Mouse (Mus musculus) hindbrain, embryonic 13.5 days (tissue): ENCODE data around the gene Grid1. TPM values are rescaled to one million over a fixed set of nuclear protein-coding genes. Genes with fewer than 3 reads are reported as not detected.

Experiments
- ATAC-seq: fragments of 200-750 bp; cut with Nextera tagmentation; 2 replicates; pipeline ENCODE4 v1.8.0; 2017; ENCODE audit warnings: moderate TSS enrichment; ENCODE audit not compliant: low FRiP score
- H3K27ac ChIP-seq: fragments of 300-500 bp; sonication (generic); 2 replicates; pipeline ENCODE4 v1.5.1; 2015; ENCODE audit warnings: inconsistent platforms, mild to moderate bottlenecking, moderate library complexity
- H3K27me3 ChIP-seq: fragments of 300-500 bp; sonication (generic); 2 replicates; pipeline ENCODE4 v1.6.1; 2015; ENCODE audit warnings: mild to moderate bottlenecking, inconsistent platforms
- H3K36me3 ChIP-seq: fragments of 300-500 bp; sonication (generic); 2 replicates; pipeline ENCODE4 v1.6.1; 2015; ENCODE audit warnings: mild to moderate bottlenecking, inconsistent platforms
- H3K4me1 ChIP-seq: fragments of 300-500 bp; sonication (generic); replicated peaks from 2 replicates; pipeline ENCODE4 v1.6.1; 2015; ENCODE audit warnings: inconsistent platforms
- H3K4me2 ChIP-seq: fragments of 300-500 bp; sonication (generic); 2 replicates; pipeline ENCODE4 v1.6.1; 2015; ENCODE audit warnings: inconsistent platforms, mild to moderate bottlenecking, moderate library complexity
- H3K4me3 ChIP-seq: fragments of 300-500 bp; sonication (generic); 2 replicates; pipeline ENCODE4 v1.5.1; 2015; ENCODE audit warnings: mild to moderate bottlenecking, inconsistent platforms
- H3K9ac ChIP-seq: fragments of 300-500 bp; sonication (generic); 2 replicates; pipeline ENCODE4 v1.6.1; 2015; ENCODE audit warnings: mild to moderate bottlenecking, inconsistent platforms
- H3K9me3 ChIP-seq: fragments of 300-500 bp; sonication (generic); 2 replicates; pipeline ENCODE4 v1.6.1; 2016; ENCODE audit warnings: inconsistent platforms
- WGBS: fragments of 180-500 bp; shearing (Covaris S2); methylation state at CpG from one replicate; pipeline ENCODE4 v1.1.7; 2015; 5-methylcytosine and 5-hydroxymethylcytosine counted together
- polyA plus RNA-seq: library from polyadenylated mRNA; unstranded; fragments of >200 nt; fragmentation: Nextera tagmentation; extraction: Ambion mirVana; gene quantifications from 2 replicates; pipeline ENCODE4 v1.2.1, GENCODE M21; 2015

The Grid1 gene
- polyA plus RNA-seq, 1 experiment from 2014 or later, result 3.5 TPM

DNA sequence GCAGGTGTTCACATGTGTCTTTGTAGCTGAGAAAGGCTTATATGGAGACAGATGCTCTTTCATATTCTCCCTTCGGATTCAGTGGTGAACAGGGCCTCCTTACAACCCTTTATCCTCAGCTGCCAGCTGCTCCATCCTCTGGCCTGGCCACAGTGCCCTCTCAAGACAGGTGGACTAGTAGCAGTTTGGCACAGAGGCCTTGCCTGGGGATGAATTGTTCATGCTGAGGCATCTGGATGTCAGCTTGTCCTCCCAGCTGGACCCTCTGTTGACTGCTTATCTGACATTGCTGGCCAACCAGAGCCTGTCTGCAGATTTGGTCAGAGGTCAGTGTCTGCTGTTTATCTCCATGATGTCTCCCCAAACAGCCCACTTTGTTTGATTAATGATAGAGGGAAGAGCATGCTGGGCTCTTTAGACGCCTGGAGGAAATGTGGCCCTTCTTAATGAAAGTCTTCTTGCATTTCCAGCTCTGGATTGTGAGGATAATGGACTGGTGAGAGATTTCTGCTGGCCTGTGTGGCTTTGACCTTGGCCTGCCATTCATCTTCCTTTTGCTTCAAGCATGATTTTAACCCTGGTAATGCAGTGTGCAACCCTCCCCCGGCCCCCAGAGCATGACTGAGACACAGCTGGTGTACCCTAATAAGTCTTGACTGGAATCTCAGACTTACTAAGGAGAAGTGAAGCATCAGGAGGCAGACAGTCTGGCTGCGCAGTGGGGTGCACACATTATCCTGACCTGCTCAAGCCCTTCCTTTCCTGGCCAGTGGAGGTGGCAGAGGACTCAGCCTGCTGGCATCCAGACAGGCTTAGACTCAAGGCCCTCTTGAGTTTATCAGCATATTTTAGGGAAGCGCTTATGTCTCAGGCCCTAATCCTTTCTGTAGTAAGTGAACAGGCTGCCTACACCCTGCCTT, 493.7 kb downstream of the Grid1 start:
- H3K4me3 ChIP-seq, result no peak overlapping the region
- ATAC-seq, result no peak
- 0 out of 2 replicates have a peak overlapping the region, but pooled peaks have one; percentile 13 for H3K27ac ChIP-seq
- H3K9me3 ChIP-seq, result no peaks in the 10 kb centered on the region
- no peaks in the 10 kb centered on the region for H3K27me3 ChIP-seq
- H3K4me1 ChIP-seq, result 0 out of 2 replicates have a peak, but pooled peaks cover 5% of the 10 kb centered on the region
- no peaks in the 10 kb centered on the region for H3K36me3 ChIP-seq
- no peak overlapping the region for H3K9ac ChIP-seq
- no peak overlapping the region for H3K4me2 ChIP-seq
- WGBS, result 63% methylated on average over 5 of the region's 5 CpGs

DNA sequence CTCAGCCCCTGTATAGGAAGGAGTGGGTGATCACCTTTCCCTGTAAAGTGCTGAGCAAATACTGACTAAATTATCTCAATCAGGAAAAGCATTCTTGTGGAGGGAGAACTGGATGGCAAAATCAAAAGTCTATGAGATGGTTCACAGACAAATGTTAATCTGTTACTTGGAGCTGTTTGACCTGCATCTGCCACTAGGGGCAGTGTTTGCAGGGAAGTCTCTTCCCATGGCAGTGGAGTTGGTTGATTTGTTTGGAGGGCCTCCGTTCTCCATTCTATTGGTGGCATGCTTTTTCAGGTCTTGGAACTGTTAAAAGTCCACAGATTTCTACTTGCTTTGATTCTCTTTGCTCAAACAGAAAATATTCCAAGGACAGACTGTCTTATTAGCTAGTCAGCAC, 506.4 kb downstream of the Grid1 start:
- Histone ChIP-seq H3K9me3 (no peaks in the 10 kb centered on the region), H3K9ac (no peak overlapping the region), H3K4me2 (no peak overlapping the region), H3K36me3 (peaks cover 6% of the 10 kb centered on the region; the same call in 1 of the 2 replicates), H3K27me3 (no peaks in the 10 kb centered on the region), H3K4me3 (no peak overlapping the region), H3K27ac (no peak overlapping the region), H3K4me1 (no peaks in the 10 kb centered on the region)
- ATAC-seq, result no peak
- 57% methylated on average over 1 of the region's 1 CpGs for WGBS

DNA sequence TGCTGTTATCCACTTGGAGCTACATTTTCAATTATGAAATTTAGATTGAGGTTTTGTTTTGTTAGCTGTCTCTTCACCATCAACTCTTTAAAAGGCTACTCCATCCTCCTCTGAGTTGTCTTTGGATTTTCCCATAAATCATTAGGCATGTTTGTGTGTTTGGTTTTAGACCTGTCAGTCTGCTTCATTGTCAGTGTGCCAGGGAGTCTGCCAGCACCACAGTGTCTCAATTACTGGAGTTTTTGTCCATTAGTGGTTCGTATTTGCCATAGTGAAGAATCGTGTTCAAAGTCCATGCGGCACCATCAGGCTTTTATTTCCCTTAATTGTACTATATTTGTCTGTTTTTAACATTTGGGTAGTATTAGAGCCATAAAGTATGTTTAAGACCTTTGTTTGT, 516.7 kb downstream of the Grid1 start:
- H3K4me3 ChIP-seq, result no peak overlapping the region
- no peaks in the 10 kb centered on the region for H3K36me3 ChIP-seq
- 79% methylated on average over 3 of the region's 3 CpGs for WGBS
- no peak overlapping the region for H3K27ac ChIP-seq
- H3K27me3 ChIP-seq, result no peaks in the 10 kb centered on the region
- no peaks in the 10 kb centered on the region for H3K9me3 ChIP-seq
- no peak overlapping the region for H3K9ac ChIP-seq
- H3K4me1 ChIP-seq, result no peaks in the 10 kb centered on the region
- no peak for ATAC-seq
- H3K4me2 ChIP-seq, result no peak overlapping the region

DNA sequence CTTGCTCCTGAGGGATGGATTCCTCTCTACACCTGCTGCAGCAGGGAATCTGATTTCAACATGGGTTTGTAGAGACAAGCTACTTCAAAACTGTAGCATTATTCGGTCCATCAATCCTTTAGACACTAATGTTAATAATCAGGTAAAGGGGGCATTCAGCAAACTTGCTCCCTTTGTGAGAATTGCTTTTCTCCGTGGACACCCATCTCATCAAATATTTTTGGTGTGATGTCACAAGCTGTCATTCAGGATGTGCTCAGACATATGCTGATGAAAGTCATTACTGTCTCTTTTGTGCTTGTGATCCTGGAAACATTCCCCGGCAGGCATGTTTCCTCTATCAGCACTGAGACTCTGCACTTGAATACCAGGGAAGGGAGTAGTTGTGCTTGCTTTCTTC, 536.1 kb downstream of the Grid1 start:
- no peak overlapping the region for H3K4me3 ChIP-seq
- WGBS, result 65% methylated on average over 3 of the region's 3 CpGs
- no peaks in the 10 kb centered on the region for H3K27me3 ChIP-seq
- peaks cover 4% of the 10 kb centered on the region; the same call in 1 of the 2 replicates for H3K4me1 ChIP-seq
- no peak overlapping the region for H3K4me2 ChIP-seq
- H3K27ac ChIP-seq, result no peak overlapping the region
- H3K9ac ChIP-seq, result no peak overlapping the region
- H3K9me3 ChIP-seq, result no peaks in the 10 kb centered on the region
- no peaks in the 10 kb centered on the region for H3K36me3 ChIP-seq
- ATAC-seq, result no peak

DNA sequence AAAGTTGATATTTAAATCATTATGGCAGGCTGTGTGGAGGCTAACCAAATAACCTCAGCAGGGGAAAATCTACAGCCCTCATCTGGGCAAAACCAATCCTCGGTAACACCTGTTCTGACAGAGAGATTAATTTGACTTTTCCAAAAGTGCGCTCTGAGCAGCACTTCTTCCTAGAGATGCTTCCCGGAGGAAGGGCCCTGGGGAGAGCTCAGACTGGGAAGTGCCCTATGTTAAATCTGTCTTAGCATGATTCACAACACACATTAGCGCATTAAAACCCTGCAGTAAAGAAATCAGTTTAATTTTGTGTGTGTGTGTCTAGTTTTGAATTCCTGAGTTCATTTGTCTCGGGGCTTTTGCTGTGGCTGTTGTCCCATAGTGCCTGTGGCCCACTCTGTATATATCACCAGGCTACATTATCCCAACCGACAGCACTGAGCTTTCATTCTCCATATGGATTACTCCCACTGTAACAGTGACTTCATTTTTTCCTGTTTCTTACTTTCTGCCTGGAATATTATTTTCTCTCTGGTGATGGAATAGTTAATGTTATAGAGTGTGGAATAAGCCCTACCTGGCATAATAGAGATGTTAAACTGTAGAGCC, 536.7 kb downstream of the Grid1 start:
- Histone ChIP-seq H3K4me2 (no peak overlapping the region), H3K27me3 (no peaks in the 10 kb centered on the region), H3K4me1 (peaks cover 4% of the 10 kb centered on the region; the same call in 1 of the 2 replicates), H3K9me3 (no peaks in the 10 kb centered on the region), H3K36me3 (no peaks in the 10 kb centered on the region), H3K9ac (no peak overlapping the region), H3K4me3 (no peak overlapping the region), H3K27ac (no peak overlapping the region)
- ATAC-seq, result peak; percentile 65; the same call in 1 of the 2 replicates
- WGBS, result 73% methylated on average over 6 of the region's 6 CpGs

DNA sequence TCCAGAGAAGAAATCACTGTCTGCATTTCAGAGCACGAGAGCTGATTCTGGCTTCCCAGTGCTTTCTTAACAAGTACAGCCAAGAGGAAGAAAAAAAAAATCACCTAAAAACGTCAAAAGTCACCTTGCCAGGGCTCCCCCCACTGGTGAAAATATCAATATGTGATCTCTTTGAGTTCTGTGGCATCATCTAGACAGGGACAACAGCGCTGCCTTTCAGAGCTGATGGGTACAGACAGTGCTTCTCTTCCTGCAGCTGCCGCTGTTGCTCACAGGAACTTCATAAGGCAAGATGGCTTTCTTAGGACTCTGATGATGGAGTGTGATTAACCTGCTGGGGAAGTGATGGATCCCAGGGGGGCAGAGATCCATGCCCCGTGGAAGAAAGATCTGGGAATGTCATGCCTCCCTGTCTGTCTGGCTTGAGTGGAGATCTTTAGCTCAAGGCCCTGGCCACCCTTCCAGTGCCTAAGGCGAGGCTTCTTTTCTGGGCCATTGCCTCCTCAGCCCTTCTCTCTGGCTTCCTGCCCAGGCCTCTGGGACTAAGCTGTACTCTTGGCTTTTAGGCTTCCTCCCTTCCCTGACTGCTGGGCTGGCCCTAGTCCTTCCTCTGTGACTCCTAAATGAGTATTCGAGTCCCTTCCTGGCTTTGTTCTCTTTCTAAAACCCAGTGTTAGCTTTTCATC, 538.4 kb downstream of the Grid1 start:
- Histone ChIP-seq H3K4me3 (no peak overlapping the region), H3K4me2 (no peak overlapping the region), H3K9me3 (no peaks in the 10 kb centered on the region), H3K27me3 (no peaks in the 10 kb centered on the region), H3K4me1 (peaks cover 4% of the 10 kb centered on the region; the same call in 1 of the 2 replicates), H3K36me3 (no peaks in the 10 kb centered on the region), H3K9ac (no peak overlapping the region), H3K27ac (no peak overlapping the region)
- 52% methylated on average over 7 of the region's 7 CpGs for WGBS
- no peak for ATAC-seq

DNA sequence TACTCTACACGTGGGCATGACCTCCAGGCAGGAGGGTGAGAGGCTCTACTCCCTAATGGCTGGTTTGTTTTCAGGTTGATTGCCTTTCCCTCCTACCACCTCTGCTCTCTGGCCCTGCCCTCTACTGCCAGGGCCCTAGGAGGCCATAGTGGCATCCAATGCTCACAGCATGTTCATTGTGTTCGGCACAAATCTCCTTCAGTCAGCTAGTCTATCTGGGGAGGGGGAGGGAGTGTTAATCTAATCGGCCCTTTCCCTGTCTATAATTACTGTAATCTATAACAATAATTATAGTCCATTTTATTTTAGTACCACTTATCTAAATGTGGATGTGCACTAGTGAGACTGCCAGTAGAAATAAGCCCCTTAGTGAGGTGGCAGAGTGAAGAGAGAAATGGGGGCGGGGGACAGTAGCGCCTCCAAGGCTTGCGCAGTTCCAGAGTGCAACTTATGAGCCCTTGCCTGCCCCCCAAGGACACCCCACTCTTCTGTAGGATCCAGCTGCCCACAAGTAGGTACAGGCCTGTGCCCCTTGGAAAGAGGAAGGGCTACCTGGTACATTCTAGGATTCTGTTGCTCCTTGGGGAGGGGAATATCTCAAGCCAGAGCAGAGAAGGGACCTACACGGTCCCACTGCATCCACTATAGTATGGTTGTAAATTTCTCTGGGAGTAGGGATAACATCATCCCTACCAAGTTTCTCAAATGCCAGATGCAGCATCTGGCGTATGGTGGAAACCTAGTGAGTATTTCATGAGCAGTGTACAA, 545.5 kb downstream of the Grid1 start:
- ATAC-seq, result peak; percentile 21; the same call in 1 of the 2 replicates
- WGBS, result 70% methylated on average over 8 of the region's 8 CpGs

DNA sequence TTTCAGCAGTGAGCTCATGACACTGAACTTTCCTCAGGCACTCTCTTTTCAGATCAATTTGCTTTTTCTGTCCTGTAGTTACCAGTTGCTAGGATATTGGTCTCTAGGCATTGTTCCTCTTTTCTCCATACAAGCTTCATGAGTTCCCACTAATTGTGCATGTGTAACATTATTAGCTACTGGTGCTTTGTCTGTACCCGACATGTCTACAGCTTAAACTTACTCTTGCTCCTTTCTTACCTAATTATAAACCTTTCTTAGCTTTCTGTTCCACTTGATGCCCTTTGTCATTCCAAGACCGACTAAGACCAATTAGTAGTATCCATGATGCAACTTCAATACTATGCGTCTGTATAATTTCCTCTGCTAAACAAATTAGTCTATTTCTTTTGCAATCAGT, 554.5 kb downstream of the Grid1 start:
- H3K27me3 ChIP-seq, result no peaks in the 10 kb centered on the region
- H3K9ac ChIP-seq, result no peak overlapping the region
- no peaks in the 10 kb centered on the region for H3K36me3 ChIP-seq
- H3K4me2 ChIP-seq, result no peak overlapping the region
- peaks cover 4% of the 10 kb centered on the region; the same call in 1 of the 2 replicates for H3K9me3 ChIP-seq
- no peak overlapping the region for H3K27ac ChIP-seq
- no peak for ATAC-seq
- no peaks in the 10 kb centered on the region for H3K4me1 ChIP-seq
- WGBS, result 75% methylated on average over 3 of the region's 3 CpGs
- no peak overlapping the region for H3K4me3 ChIP-seq

More for the DNA sequence above, 545.5 kb downstream of the Grid1 start:
- Histone ChIP-seq H3K4me1 (no peaks in the 10 kb centered on the region), H3K9ac (no peak overlapping the region), H3K27me3 (no peaks in the 10 kb centered on the region), H3K4me3 (no peak overlapping the region), H3K4me2 (no peak overlapping the region), H3K27ac (no peak overlapping the region), H3K36me3 (no peaks in the 10 kb centered on the region), H3K9me3 (no peaks in the 10 kb centered on the region)

DNA sequence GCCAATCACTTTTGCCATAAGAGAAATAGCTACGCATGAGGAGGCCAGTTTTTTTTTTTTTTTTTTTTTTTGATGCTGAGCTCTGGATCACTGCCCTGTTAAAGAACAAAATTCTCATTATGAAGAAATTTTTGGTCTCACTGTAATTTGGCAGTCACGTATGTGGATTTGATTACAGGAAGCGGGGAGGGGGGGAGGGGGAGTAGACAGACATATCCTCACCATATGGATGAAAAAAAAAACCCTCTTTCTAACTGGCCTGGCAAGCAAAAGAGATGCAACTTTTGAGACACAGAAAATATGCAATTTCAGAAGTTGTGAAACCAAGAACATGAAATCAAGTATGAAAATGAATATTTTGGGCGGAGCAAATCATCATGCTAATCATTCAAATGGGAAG, 573.7 kb downstream of the Grid1 start:
- Histone ChIP-seq H3K9ac (no peak overlapping the region), H3K27ac (no peak overlapping the region)

DNA sequence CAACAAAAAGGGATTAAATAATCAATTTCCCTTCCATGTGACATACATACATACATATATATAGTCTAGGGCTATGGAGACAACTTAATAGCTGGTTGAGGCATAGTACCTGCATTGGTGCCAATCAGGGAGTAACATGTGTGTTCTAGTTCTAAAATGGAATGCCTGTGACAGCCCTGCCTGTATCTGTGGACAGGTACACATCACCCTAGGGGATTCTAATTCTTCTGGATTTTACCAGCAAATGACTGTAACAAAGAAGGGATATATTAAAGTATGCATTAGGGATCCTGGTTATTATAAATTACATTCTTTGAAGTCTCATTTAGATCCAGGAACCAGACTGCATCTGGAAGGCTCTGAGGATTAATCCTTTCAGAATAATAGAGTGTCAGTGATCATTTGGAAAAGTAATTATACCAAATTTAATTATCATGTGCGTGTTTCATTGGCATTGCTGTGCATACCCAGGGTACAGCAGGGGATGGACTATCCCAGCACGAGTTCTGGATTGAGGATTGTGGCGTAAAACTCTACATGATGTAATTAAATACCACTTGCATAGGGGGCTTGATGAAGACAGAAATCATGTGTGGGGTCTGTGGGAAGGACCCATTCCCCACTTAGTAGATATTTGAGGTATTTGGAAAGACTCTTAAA, 584.5 kb downstream of the Grid1 start:
- WGBS, result 67% methylated on average over 3 of the region's 3 CpGs
- Histone ChIP-seq H3K4me3 (no peak overlapping the region), H3K9me3 (no peaks in the 10 kb centered on the region), H3K4me1 (no peaks in the 10 kb centered on the region), H3K9ac (no peak overlapping the region), H3K27ac (no peak overlapping the region), H3K4me2 (no peak overlapping the region), H3K27me3 (no peaks in the 10 kb centered on the region), H3K36me3 (no peaks in the 10 kb centered on the region)
- peak; percentile 63 for ATAC-seq

More for the DNA sequence above, 573.7 kb downstream of the Grid1 start:
- Histone ChIP-seq H3K4me3 (no peak overlapping the region), H3K4me1 (no peaks in the 10 kb centered on the region), H3K36me3 (no peaks in the 10 kb centered on the region), H3K27me3 (no peaks in the 10 kb centered on the region), H3K9me3 (no peaks in the 10 kb centered on the region), H3K4me2 (no peak overlapping the region)
- WGBS, result 80% methylated on average over 4 of the region's 4 CpGs
- ATAC-seq, result no peak

DNA sequence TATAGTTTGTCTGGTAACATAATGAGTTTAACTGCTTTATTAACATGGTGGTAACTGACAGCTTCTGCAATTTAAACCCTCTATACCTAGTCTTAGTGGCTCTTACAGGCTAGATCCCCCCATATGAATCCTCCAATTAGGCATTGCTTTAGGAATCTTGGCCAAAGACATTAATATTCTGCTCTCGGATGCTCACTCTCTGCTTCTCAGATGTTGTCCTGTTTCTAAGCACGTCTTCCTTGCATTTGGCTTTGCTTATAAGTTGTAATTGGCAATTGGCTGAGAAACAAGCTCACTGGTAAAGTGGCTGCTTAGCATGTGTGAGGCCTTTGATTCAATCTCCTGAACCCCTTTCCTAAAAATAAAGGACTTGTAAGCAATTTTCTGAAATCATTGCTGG, 610.4 kb downstream of the Grid1 start:
- Histone ChIP-seq H3K4me1 (no peaks in the 10 kb centered on the region), H3K36me3 (no peaks in the 10 kb centered on the region), H3K27ac (no peak overlapping the region), H3K4me2 (no peak overlapping the region), H3K9ac (no peak overlapping the region), H3K27me3 (no peaks in the 10 kb centered on the region), H3K9me3 (no peaks in the 10 kb centered on the region), H3K4me3 (no peak overlapping the region)
- 82% methylated on average over 2 of the region's 2 CpGs for WGBS
- no peak for ATAC-seq
